Mouse (Mus musculus) CD4-positive, CD25-positive, alpha-beta regulatory T cell, adult 2 months (primary cell): ENCODE data around the gene Vmo1.

ENCODE experiments used
- DNase-seq: peaks from one replicate; pipeline ENCODE4 v3.0.0-alpha.2; 2012; ENCODE audit warnings: low read depth, low spot score

Vmo1 gene

DNA sequence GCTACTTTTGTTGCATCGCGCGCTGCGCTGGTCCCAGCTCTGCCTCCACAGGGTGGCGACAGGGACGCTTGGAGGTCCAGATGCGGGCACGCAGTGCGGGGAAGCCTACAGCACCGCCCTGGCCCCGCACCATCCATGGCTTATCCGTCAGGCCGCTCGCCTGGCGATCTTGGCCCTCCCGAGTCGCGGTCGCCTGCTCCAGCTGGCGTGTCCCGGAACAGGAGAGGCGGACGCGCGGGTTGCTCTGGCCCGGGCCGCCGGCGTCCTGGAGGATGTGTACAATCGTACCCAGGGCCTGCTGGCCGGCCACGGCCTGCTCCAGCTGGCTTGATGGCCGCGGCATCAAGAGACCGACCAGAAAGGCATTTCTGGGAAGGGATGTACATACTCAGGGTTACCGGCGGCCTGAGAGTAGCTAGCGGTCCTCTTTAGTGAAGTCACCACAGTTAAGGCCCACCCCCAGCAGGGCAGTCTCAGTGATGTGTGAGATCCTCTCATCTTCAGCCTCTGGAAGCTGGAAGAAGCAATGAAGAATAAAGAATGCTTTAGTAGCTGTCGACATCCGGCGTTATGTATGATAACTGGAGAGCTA is 5.9 kb upstream of the Vmo1 start:
- no peak for DNase-seq

DNA sequence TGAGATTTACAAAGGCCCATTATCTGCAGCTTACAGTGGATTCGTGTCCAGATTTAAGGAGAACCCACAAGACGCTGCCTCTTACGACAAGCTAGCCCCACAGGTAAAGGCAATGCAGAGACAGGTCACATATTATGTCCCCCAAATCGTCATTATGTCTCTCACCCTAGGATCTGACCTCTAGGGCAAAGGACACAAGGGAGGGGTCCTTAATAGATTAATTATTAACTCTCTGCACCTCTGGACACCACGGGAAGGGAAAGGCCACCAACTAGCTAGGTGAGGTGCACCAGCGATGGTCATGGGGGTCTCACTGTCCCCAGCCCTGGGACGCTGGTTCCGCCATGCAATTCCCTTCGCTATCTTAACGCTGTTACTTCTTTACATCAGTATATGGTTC is 4.5 kb upstream of the Vmo1 start, which contains the start of gene Gltpd2:
Gene Gltpd2, plus strand, starts transcription at position 274 of the 400 bp plus-strand sequence.
- DNase-seq = no peak

DNA sequence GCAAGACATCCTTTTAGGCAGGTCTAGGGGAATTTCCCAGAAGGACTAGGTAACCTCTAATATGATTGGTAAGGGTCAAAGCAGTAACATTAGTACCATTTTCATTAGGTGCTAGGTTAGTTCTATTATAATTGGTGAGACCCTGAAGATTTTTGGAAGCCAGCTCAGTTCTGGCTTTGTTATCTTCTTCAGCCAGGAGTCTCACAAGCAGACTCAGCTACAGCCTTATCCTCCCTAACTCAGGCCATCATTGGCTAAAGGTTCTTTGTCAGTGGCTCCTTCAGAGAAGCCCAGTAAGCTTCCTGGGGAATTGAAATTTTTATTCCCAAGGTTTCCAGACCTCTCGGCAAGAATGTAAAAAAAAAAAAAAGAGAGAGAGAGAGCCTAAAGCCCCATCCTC is 4.0 kb upstream of the Vmo1 start:
- DNase-seq = no peak

DNA sequence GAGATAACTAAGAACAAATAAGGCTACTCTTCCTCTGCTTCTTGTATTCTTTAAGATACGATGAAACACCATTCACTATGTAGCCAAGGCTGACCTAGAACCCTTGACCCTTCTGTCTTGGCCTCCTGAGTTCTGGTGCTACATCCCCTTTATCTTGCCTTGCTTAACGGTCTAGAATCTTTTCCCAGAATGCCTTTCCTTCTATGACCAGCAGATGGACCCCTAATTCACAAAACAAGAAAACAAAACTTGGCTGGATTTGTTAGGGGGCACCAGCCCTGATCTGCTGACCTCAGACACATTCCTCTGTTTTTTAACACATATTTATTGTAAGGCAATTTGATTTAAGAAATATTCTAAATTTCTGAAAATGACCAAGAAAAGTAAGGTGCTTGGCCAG is 1.9 kb upstream of the Vmo1 start:
- DNase-seq = peak; percentile 73

DNA sequence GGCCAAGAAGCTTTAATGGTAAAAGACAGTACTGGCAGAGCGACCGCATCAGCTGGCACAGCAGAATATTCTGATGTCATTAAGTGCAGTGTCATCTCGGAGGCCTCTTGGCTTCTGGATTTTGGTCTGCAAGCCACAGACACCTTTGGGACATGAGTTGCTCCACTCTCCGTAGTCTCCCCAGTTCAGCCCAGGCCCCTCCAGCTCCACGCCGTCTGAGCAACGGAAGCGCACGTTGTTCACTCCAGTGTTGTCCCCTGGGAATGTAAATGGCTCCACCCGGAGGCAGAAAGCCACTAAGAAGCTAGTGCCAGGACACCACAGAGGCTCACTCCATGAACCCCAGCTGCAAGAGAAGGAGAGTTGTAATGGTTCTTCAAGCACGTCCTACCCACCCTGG is 896 bp downstream of the Vmo1 start:
- DNase-seq = no peak

DNA sequence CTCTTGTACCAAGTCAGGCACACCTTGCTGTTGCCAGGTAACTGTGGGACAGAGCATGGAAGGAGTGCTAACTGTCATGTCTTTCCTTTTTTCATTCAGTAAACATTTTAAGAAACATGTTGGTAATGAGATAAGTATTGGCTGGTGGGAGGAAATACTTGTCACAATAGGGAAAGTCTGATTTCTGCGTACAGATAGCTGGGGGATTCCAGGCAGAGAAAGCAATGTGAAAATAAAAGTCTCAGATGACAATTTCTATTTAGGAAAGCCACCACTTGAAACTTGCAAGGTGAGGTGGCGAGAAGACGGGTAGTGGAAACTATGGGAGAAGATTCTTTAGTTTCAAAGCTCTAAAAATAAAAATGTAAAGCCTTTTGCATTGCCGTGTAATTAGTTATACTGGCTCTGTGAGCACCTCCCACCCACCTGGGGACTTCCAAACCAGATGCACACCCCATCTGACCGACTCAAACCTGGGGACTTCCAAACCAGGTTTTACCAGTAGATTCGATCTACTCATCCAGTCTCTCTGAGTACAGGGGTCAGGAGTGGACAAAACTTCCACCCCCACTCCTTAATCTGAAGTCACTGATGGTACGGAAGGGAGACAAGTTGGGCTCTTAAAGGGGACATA is 1.6 kb downstream of the Vmo1 start:
- DNase-seq = peak; percentile 64

DNA sequence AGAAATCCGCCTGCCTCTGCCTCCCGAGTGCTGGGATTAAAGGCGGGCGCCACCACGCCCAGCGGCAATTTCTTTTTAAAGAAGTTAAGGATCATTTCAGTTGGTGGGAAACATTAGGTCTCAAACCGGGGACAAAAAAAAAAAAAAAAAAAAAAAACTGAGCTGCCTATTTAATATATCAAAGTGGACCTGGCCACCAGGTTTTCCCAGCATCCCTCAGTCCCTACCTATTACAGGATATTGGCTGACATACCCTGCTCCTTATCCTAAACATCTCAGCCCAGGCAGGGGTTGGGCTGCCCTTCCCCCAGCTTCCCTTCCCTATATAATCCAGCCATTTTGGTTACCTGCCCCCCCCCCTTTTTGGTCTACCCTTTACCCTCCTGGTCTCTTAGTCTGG is 2.6 kb downstream of the Vmo1 start:
- DNase-seq = no peak

DNA sequence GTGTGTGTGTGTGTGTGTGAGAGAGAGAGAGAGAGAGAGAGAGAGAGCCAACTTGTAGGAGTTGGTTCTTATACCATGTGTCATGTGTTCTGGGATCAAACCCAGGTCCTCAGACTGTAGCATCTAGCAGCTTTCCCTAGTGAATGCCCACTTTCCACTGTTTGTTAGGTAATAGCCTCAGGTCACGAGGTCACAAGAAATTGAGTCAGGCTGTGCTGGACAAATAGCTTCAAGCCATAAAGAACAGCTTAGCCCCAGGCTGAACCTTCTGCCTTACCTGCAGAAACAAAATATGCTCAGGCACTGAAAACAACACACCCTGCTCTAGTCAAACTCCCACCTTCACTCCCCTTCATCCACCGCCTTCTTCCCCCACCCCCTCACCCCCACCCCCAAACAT is 3.2 kb downstream of the Vmo1 start:
- DNase-seq = no peak

DNA sequence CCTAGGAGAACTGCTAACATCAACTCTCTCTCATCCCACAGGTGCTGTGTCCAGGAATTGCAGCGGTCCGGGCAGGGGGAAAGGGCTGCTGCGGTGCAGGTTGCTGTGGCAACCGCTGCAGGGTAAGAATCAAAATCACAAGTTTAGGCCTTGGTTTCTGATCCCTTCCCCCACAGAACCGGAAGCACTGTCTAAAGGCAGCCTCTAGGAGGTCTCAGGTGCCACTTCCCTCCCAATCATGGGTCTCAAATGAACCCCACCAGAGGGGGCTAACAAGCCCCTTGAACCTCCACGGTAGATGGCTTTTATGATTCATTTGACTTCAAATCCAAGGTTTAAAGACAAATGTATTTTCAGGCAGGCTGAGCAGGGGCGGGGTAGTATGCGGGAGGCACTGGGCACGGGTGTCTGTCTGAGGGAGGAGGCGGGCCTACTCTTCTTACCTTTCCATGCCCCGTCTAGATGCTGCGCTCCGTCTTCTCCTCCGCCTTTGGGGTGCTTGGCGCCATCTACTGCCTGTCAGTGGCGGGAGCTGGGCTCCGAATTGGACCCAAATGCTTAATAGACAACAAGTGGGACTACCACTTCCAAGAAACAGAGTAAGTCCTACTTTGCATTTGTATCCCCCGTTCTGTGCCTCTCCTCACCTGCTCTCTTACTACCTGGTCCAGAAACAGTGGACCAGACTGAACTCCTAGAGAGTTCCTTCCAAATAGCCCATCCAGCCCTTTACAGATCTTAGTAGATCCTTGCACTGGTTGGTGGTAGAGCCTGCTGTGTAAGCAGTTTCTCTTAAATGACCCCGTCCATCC is 4.5 kb downstream of the Vmo1 start:
- DNase-seq = peak; percentile 89

DNA sequence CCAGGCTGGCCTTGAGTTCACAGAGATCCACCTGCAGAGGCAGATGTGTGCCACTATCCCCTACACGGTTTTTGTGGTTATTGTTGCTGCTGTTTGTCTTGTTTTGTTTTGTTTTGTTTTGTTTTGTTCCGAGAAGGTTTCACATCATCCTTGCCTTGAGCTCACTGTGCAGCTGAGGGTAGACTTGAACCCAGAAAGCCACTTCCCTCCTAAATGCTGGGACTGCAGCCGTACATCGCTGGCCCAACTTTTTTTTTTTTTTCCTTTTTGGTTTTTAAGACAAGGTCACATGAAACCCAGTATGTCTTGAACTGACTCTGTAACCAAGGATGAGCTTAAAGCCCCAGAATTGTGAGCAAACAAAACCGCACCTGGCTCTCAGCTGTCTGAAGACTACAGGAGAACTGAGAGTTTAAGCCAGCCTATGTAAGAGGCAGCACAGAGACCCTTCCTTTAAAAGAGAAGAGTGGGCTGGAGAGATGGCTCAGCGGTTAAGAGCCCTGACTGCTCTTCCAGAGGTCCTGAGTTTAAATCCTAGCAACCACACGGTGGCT is 7.4 kb downstream of the Vmo1 start:
- DNase-seq = no peak

DNA sequence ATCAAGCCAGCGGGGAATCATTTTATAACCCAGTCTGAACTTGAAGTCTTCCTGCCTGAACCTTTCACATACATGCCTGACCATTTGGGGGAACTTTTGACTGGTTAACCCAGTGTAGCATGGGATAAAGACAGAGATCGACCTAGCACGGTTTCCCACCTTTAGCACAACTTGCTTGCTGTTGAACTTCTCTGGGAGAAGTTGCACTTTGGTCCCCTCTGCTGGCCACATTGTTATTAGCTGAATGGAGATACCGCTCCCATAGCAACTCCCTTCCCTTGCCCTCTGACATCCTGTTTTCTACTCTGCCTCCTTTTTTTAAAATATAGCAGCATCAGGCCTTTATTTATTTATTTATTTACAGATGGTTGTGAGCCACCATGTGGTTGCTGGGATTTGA is 8.0 kb downstream of the Vmo1 start:
- DNase-seq = peak; percentile 86

DNA sequence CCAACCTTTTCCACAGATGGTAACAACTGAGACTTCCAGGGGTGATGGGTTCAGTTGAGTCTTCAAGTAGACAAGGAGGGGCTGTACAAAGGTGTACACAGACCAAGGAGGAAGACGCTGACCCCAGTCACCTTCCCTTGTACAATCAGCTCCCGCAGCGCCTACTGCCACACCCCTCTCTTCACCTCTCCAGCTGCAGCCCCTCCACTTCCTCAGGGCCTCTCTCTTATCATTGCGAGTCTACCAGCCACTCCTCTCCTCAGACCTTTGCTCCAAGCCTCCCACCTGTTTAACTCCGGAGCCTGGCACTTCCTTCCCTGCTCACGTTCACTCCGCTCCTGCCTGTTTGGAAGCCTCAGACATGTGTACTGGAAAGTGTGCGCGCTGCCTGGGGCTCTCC is 9.4 kb downstream of the Vmo1 start, which contains the start of gene Tm4sf5:
Gene Tm4sf5, plus strand, starts transcription at position 275 of the 400 bp plus-strand sequence.
- DNase-seq = no peak

DNA sequence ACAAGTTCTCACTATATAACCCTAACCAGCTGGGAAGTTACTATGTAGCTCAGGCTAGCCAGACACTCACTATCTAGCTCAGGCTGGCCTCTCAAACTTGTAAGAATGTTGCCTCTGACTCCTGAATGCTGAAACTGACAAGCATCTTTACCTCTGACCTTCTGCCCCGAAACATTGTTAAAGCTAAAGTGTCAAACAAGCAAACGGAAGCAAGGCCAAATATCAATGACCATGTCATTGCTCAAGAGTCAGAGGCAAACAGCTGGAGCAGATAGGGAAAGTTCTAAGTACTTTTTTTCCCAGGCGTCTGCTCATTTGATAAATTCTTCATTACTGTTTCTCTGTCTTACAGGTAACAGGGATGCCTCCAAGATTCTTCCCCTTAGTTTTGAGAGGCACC is 12.4 kb downstream of the Vmo1 start:
- no peak for DNase-seq

DNA sequence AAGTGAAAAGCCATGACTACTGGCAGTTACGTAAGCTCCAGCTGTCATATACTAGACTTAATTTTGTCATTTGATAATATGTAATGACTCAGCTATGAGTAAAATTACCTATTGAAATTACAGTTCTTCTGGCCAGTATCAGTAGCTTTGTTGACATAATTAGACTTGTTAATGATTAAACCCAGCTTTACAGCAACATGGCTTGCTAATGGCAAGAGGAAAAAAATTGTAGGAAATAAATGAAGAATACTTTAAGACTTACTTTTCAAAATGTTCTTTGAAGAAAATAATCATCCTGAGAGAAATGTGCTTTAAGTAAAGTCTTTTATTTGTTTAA is 14.0 kb downstream of the Vmo1 start:
- no peak for DNase-seq

DNA sequence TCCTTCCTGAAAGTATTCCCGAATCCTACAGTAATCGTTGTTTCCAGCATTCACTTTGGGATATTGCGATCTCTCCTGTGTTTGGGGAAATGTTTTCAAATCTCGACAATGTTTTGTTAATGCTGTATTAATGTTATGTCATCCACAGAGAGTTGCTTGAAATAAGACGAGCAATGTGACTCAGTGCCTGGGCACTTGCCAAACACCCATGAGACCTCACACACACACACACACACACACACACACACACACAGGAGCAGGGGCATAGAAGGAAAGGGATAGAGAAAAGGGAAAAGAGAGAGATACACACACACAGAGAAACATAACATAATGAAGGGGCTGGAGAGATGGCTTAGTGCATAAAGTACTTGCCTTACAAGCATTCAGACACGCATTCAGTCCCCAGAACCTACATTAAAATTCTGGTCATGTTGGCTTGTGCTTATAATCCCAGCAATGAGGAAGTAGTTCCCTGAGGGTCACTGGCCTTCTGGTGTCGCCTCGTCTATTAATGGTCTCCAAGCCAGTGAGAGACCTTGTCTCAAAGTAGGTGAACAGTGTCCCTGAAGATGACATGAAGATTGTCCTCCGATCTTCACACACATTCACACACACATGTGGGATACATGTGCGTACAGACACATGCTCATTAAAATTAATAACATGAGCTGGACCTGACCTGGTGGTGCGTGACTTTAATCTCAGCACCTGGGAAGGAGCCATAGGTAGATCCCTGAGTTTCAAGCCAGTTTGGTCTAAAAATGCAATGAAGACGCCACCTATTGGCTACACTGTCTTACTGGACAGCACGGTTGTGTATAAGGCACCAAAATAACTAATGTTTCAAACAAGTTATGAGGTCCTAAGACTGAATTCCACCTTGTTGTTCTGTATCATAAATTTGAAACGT is 14.6 kb downstream of the Vmo1 start:
- peak; percentile 48 for DNase-seq

DNA sequence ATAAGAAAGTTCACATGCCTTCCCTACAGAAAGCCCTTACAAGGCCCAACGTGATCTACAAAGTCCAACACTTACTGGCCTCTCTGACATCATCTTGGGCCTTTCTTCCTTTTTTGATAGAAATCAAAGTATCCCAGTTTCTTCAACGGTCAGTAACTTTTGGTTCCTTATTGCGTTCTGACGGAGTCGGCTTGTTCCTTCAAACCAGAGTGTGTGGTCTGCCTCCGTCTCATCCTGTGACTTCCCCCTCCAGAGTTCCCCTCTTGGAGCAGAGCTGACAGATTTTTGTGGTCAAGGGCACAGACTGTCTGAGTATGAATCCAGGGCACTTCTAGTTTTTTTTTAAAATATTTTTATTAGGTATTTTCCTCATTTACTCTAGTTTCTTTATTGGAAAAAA is 24.7 kb downstream of the Vmo1 start:
- DNase-seq = no peak

DNA sequence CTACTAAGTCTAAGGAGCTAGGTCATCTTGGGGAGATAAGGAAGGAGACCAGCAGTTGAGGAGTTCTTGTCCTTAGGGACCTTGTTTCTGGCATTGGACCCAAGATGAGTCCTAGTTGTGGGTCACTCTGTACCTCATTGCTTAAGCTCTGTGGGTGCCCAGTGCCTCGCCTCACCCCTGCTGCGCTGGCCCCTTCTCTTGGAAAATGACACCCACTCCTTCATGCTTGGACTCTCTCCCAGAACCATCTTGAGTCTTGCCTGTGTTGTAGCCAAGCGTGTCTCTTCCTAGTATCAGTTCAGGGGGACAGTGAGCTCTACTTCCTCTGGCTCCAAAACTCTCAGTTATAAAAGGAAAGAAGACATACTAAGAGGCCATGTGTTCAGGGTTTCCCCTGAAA is 25.3 kb downstream of the Vmo1 start:
- no peak for DNase-seq

DNA sequence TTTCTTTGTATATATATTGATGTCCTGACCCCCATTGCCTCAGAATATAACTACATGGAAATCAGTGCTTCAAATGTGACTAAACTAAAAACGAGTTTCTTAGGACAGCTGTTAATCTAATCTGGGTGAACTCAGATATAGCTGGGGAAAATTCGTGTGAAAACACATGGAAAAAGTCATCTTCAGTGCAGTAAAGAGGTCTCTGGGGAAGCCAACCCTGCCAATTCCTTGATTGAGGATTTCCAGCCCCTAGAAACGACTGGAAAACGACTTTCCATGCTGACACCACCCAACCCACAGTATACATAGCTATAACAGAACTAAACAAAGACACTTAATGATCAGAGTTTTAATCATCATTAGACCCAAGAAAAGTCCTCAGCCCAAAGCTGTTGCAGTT is 26.6 kb downstream of the Vmo1 start:
- DNase-seq = no peak

DNA sequence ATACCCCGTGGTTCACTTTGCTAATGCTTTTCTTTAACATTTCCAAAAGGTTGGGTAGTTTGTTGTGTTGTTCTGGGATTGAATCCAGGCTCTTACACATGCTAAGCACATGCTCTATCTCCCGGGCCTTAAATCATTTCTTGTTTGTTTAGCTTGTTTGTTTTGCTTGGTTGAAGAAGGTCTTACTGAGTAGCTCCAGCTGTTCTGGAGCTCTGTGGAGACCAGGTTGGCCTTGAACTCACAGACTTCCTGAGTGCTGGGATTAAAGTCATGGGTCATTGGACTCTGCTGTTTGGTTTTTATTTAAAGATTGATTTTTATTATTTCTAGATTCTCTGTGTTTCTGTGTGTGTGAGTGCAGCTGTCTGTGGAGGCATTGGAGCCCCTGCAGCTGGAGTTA is 28.9 kb downstream of the Vmo1 start:
- no peak for DNase-seq

DNA sequence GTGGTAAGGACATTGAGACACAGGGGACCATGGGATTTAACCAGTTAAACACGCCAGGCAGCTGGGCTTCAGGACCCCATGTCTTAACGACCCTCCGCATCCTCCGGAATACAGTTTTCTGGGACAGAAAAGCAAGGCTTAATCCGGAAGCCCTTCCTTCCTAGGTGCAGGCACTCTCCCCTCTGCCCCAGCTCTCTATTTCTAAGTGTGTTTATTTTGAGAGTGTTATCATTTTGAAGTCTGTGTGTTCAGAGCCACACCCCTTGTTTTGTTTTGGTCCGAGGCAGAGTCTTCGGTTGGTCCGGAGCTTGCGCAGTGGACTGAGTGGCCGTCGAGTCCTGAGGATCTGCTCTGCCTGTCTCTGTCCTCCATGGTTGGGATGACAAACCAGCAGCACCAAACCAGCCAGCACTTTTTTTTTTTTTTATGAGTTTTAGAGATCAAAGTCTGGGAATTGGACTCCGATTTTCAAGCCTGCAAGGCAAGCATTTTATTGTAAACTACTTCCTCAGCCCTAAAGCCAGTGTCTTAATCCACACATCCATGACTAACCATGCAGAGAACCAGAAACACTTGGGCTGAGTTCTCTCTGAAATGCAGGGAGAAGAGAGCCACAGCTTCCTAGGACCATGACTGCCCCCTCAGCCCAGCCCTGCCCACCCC is 39.4 kb downstream of the Vmo1 start:
- DNase-seq = no peak

DNA sequence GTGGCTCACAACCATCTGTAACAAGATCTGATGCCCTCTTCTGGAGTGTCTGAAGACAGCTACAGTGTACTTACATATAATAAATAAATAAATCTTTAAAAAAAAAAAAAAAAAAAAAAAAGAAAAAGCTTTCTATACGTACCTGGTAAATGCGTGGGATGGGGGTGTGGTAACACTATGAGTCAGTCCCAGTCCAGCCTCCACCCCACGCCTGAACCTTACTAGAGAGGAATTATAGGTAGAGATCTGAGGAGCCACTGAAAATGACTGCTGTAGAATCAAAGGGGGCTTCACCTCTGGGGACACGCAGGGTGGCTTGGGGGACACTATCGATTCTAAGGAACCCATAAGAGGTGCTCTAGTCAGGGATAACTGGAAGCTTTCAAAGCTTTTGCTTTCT is 41.1 kb downstream of the Vmo1 start:
- DNase-seq = peak; percentile 39
